Mouse (Mus musculus) bone marrow macrophage, adult 2 months (primary cell): Measurements from ENCODE around the gene Glis3. TPM values are rescaled to one million over a fixed set of nuclear protein-coding genes. Genes with fewer than 3 reads are reported as not detected.
A peak's percentile ranks its signal among the peaks of the same experiment; 100 is the strongest.

Experiments
- H3K27ac ChIP-seq: 2 replicates; pipeline ENCODE4 v1.5.1; 2012; ENCODE audit warnings: low read depth, low read length; ENCODE audit not compliant: insufficient read depth
- H3K4me1 ChIP-seq: 2 replicates; pipeline ENCODE4 v1.6.1; 2012; ENCODE audit warnings: low read length; ENCODE audit not compliant: control insufficient read depth, insufficient read depth
- H3K4me3 ChIP-seq: 2 replicates; pipeline ENCODE4 v1.5.1; 2012; ENCODE audit warnings: mild to moderate bottlenecking, low read length, moderate library complexity; ENCODE audit not compliant: insufficient read depth
- CTCF ChIP-seq: IDR thresholded peaks from 2 replicates; pipeline ENCODE4 v1.5.1; 2012; ENCODE audit warnings: low read depth, mild to moderate bottlenecking, low read length, moderate library complexity
- POLR2A ChIP-seq: IDR thresholded peaks from 2 replicates; pipeline ENCODE4 v1.6.1; 2012; ENCODE audit warnings: mild to moderate bottlenecking, low read depth, low read length, borderline replicate concordance
- polyA plus RNA-seq: library from polyadenylated mRNA; stranded (reverse); fragments of >200 nt; gene quantifications from 2 replicates; pipeline ENCODE4 v1.2.4, GENCODE M21; 2012; ENCODE audit not compliant: missing spikeins, insufficient read depth, insufficient read length

Glis3 gene
- polyA plus RNA-seq, 1 experiment, result 3.4 TPM

GRCm38 (mm10) chr19:28545493-28545892, 134.4 kb downstream of the Glis3 start:
- Histone ChIP-seq H3K4me1 (no peaks in the 10 kb centered on the region), H3K4me3 (no peak overlapping the region), H3K27ac (no peak overlapping the region)
- no peak for TF ChIP-seq POLR2A
- no peak for TF ChIP-seq CTCF

GRCm38 (mm10) chr19:28538813-28539212, 141.1 kb downstream of the Glis3 start:
- no peak for TF ChIP-seq POLR2A
- no peak for TF ChIP-seq CTCF
- Histone ChIP-seq H3K4me1 (no peaks in the 10 kb centered on the region), H3K27ac (no peak overlapping the region), H3K4me3 (no peak overlapping the region)

- Histone ChIP-seq H3K4me1 (no peaks in the 10 kb centered on the region), H3K27ac (no peak overlapping the region), H3K4me3 (no peak overlapping the region)
- TF ChIP-seq CTCF, result no peak
- TF ChIP-seq POLR2A, result no peak
These were observed 144.9 kb downstream of the Glis3 start for GRCm38 (mm10) chr19:28534964-28535363.

GRCm38 (mm10) chr19:28533576-28533975, 146.3 kb downstream of the Glis3 start:
- Histone ChIP-seq H3K4me3 (no peak overlapping the region), H3K4me1 (no peaks in the 10 kb centered on the region), H3K27ac (no peak overlapping the region)
- no peak for TF ChIP-seq CTCF
- TF ChIP-seq POLR2A, result no peak

- TF ChIP-seq POLR2A (no peak), CTCF (no peak)
- H3K4me3 ChIP-seq, result no peak overlapping the region
- H3K27ac ChIP-seq, result no peak overlapping the region
- no peaks in the 10 kb centered on the region for H3K4me1 ChIP-seq
These were observed 148.1 kb downstream of the Glis3 start for GRCm38 (mm10) chr19:28531750-28532149.

- Histone ChIP-seq H3K27ac (no peak overlapping the region), H3K4me1 (no peaks in the 10 kb centered on the region), H3K4me3 (no peak overlapping the region)
- peak; percentile 29; the same call in 1 of the 2 replicates for TF ChIP-seq CTCF
- no peak for TF ChIP-seq POLR2A
These were observed 149.0 kb downstream of the Glis3 start for GRCm38 (mm10) chr19:28530846-28531245.

- no peak overlapping the region for H3K4me3 ChIP-seq
- H3K27ac ChIP-seq, result no peak overlapping the region
- no peak for TF ChIP-seq CTCF
- no peak for TF ChIP-seq POLR2A
- no peaks in the 10 kb centered on the region for H3K4me1 ChIP-seq
These were observed 150.9 kb downstream of the Glis3 start for GRCm38 (mm10) chr19:28529006-28529405.

- Histone ChIP-seq H3K4me1 (no peaks in the 10 kb centered on the region), H3K27ac (no peak overlapping the region), H3K4me3 (no peak overlapping the region)
- TF ChIP-seq POLR2A, result no peak
- TF ChIP-seq CTCF, result no peak
These were observed 152.4 kb downstream of the Glis3 start for GRCm38 (mm10) chr19:28527446-28527845.

GRCm38 (mm10) chr19:28525331-28525730, 154.5 kb downstream of the Glis3 start:
- Histone ChIP-seq H3K4me3 (no peak overlapping the region), H3K27ac (no peak overlapping the region), H3K4me1 (no peaks in the 10 kb centered on the region)
- no peak for TF ChIP-seq POLR2A
- TF ChIP-seq CTCF, result no peak

- Histone ChIP-seq H3K4me1 (no peaks in the 10 kb centered on the region), H3K27ac (no peak overlapping the region), H3K4me3 (no peak overlapping the region)
- no peak for TF ChIP-seq CTCF
- TF ChIP-seq POLR2A, result no peak
These were observed 157.6 kb downstream of the Glis3 start for GRCm38 (mm10) chr19:28522289-28522688.

- TF ChIP-seq CTCF (no peak), POLR2A (no peak)
- Histone ChIP-seq H3K27ac (no peak overlapping the region), H3K4me3 (no peak overlapping the region), H3K4me1 (no peaks in the 10 kb centered on the region)
These were observed 159.1 kb downstream of the Glis3 start for GRCm38 (mm10) chr19:28520761-28521181.

- H3K4me3 ChIP-seq, result no peak overlapping the region
- H3K27ac ChIP-seq, result no peak overlapping the region
- no peaks in the 10 kb centered on the region for H3K4me1 ChIP-seq
- TF ChIP-seq CTCF (no peak), POLR2A (no peak)
These were observed 159.6 kb downstream of the Glis3 start for GRCm38 (mm10) chr19:28520128-28520745.
